Mouse (Mus musculus) ovary, postnatal 14 days (tissue): Measurements from ENCODE around the gene Ift122.

Experiments used
- DNase-seq: peaks from one replicate; pipeline ENCODE4 v3.0.0; 2022; ENCODE audit warnings: low spot score

Gene Ift122

DNA sequence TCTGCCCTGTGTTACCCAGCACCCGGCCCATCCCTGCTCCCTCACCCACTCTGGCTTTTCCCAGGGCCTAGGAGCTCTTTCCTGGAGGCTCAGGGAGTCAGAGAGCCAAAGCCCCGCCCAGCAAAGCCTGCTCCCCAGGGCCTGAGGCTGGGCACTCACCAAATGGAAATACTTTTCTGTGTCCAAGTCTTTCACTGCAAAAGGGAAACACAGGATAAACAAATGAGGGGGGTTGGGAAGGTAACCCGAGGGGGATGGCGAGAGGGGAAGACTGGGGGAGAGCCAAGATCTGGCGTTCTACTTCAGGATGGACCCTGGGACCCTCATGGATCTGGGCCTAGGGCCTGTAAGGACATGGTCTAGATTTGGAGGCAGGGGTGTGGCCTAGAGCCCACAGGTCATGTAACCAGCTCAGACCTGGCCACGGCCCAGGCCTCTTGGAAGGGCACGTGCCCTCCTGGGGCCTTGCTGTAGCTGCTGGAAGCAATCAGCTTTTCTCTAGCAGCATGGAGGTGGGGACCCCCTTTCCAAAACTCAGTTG, 106.0 kb downstream of the Ift122 start:
- peak; percentile 66 for DNase-seq

DNA sequence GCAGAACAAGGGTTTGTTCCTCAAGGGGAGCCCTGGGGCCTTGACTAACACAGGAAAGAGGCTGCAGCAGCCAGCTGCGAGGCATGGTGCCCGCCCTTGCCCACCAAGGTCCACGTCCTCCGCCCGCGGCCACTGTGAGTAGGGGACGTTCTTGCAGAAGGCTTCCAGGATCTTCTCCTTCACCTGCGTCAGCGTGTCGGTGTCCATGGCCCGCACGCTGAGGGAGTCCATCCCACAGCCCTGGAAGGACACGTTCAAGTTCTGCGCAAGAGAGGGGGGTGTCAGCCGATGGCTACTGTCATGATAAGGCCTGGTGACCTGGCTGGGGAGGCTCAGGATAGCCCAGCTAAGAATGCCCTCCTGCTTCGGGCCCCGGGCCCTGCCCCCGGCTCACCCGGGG, 107.1 kb downstream of the Ift122 start:
- DNase-seq, result no peak

DNA sequence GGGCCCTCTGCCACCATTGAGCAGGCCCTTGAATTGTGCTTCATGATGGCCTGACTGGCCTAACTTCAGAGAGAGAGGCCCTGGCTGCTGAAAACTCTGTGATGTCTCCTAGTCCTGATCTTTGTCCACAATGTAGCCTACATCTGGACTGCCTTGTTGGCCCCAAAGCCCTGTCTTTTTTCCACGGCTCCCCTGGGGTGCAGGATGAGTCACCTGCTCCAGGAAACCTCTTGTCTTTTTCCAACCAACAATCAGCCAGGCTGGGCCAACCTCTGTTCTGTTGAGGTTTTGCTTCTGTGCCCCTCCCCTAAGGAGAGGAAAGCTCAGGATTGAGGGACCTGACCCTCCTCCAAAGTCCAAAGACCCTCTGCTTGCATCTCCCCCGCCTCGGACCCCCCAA, 108.5 kb downstream of the Ift122 start:
- DNase-seq, result no peak

GRCm38 (mm10) chr6:115962439-115963085, 109.3 kb downstream of the Ift122 start:
- no peak for DNase-seq

DNA sequence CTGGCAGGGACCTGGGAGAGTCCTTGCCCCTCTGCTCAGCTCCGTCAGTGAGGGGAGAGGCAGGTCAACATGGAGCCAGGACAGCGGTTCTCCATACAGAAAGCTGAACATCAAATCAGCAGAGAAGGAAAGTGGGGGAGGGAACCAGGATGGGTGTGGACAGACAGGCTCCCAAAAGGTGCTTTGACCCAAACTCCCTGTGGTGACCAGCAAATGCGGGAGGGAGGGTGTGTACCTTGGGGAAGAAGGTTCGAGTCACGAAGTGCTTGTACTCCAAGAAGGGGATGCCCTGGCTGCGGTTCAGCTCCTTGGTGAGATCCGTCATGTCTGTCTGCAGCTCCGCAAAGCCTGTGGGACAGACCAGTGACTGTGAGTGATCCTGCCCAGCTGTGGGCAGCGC, 110.4 kb downstream of the Ift122 start:
- no peak for DNase-seq

GRCm38 (mm10) chr6:115966227-115966966, 113.1 kb downstream of the Ift122 start:
- DNase-seq, result no peak

DNA sequence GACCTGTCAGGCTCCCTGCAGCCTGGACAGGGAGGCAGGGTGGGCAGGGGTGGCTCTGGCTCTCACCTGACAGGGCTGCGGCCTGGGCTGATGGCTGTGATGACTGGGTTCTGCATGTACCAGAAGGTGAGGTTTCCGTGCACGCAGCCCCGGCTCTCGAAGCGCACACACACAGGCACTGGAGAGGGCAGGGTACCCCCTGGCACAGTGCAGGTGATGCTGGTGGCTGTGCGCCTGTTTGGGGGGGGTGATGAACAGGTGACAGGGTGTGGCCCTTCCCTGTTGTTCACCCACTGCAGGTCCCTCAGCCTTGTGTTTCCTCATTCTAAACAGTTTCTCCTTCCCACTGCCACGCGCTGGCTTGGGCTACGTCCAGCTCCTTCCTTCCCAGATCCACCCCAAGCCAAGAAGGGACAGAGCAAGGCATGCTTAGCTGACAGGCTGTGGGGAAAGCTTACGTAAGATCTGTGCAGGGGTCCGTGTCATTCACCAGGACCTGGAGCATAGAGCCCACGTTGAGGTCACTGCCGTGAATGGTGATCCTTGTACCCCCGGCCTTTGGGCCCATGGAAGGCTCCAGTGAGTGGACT, 114.1 kb downstream of the Ift122 start:
- DNase-seq, result no peak

DNA sequence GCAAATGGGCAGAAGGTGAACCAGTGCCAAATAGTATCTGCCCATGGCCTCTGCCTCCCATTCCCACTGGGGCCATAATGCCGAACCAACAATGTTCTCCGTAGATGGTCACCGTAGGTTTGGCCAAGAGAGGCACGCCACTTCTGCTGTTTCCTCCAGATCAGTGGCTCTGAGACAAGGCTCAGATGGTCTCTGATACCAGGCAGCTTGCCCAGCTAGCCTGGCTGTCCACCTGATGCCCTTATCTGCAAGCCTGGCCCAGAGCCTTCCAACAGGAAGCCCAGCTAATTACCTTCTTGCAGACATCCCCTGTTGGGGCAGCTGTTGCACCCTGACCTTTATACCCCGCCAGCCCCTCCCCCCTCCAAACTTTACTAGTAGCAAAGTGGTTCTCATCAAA, 114.8 kb downstream of the Ift122 start:
- DNase-seq, result no peak

DNA sequence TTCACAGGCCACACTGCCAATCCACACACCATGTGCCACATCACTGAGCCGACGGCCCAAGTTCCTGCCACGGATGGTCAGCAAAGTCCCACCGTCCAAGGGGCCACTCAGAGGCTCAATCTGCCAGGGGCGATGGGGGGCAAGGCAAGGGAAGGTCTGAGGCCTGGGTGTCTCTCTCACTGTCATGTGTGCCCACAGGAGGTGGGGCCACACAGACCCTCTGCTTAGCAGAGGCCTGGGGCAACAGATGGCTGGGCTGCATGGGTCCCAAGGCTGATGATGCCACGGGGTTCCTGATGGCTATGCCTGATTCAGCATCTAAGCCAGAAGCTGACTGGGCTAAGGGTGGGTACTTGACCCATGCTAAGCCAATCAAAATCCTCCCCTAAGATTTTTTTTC, 115.4 kb downstream of the Ift122 start:
- DNase-seq, result no peak

DNA sequence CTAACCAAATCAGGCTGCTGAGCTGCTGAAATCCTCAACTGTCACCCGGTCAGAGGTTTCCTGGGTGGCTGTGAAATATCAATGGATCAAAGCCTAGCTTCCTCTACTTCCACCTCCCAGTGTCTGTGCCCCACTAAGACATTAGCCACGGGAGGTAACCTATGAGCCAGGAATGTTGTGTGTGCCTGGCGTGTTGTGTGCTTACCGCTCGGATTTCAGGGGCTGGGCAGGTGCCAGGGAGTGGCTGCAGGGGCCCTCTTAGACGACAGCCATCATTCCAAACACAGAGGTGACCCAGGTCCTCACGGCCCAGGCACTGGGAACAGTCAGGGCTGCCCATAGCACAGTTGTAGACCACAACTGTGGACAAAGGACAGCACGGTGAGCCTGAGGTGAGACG, 115.8 kb downstream of the Ift122 start:
- DNase-seq, result no peak

DNA sequence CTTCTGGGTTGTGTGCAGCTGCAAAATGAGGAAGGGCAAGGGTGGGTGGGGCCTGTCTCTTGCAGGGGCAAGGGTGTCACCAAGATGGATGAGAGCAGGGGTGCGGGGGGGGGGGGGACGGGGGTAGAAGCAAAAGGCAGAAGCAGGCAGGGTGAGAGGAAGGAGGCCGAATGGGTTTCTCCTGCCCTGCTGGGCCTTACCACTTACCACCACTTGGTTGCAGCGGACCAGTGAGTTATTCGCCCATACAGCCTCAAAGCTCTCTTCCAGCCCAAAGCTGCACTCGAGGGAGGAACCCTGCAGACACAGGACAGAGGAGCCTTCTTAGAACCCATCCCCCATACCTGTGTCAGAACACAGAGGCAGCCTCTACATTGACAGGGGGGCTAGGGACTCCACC, 116.7 kb downstream of the Ift122 start:
- no peak for DNase-seq

GRCm38 (mm10) chr6:115971273-115972060, 118.2 kb downstream of the Ift122 start:
- DNase-seq, result no peak

DNA sequence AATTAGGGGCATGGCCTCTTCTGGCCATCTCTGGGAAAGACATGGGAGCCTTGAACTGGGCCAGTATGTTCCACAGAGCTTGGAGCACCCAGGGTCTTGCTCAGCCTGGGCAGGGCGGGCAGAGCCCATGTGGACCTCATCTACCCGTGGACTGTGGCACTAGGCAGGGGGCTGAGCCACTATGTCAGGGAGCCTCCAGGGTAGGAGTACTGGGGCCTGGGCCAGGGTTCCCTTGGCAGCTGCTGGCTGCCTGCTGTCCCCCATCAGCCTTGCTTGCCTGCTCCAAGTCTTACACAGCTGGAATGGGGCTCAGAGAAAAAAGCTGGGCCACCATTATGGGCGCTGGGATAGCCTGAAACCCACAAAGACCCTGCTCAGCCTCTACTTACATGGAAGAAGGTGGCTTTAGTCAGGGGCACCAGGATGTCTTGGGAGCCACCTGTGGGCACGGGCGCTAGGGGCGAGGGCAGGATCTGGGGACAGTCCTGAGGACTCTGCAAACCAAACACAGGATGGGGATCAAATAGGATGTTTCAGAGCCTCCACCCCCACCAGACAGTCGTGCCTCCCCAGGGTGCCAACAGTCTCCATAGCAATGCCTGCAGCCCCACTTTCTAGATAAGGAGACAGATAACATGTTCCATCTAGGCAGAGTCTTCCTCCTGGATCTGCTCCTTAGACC, 119.0 kb downstream of the Ift122 start:
- DNase-seq, result no peak

GRCm38 (mm10) chr6:115973139-115973875, 120.0 kb downstream of the Ift122 start:
- no peak for DNase-seq

DNA sequence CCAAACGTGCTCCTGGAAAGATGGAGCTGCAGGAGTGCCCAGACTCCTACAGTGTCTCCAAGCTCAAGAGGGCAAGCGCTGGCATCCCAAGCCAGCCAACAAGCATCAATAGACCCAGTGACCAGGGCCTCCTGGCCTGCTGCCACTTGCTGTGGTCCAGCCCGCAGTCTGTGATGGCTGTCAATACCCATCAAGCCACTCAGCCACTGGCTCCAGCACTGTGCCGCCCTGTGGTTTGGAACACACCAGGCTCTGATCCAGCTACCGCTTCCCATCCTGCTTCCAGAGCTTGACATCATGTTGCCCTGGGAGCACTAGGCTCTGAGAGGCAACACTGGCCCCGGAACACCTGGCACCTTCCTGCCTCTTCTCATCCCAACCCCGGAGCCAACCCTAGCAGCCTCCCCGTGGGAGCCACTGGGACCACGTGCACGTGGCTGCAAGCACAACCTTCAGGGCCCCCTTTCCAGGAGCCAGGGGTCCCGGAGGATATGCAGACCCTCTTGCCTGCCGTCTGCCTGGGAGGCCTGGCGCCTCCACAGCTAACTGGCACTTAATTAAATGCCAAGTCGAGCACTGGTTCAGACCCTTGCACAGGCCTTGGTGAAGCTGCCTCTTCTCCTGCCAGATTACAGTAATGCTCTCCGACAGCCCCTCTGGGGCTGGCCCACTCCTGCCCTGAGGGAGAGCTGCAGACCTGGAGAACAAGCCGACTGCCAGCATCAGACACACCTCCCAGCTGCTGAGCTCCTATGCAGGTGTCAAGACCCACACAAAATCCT, 120.8 kb downstream of the Ift122 start:
- no peak for DNase-seq

DNA sequence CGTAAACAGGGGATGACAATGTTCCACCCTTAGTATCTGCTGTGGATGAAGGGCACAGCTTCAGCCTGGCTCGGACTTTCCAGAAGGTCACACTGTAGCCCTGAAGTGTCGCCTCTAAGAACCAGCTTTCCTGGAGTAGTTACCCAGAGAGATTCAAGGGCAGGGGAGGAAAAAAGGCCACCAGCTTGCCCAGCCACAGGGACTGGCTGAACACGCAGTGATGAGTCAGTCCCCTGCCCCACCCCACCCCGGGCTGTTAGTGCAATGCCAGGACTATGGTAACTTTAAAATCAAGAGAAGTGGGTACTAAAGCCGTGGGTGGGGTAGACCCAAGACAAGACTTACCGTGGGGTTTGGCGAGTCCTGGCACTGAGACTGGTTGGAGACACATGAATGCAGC, 122.3 kb downstream of the Ift122 start:
- DNase-seq, result no peak
